Comparison of ENCODE assay signal across 12 mouse cellular contexts in the genomic region with DNA sequence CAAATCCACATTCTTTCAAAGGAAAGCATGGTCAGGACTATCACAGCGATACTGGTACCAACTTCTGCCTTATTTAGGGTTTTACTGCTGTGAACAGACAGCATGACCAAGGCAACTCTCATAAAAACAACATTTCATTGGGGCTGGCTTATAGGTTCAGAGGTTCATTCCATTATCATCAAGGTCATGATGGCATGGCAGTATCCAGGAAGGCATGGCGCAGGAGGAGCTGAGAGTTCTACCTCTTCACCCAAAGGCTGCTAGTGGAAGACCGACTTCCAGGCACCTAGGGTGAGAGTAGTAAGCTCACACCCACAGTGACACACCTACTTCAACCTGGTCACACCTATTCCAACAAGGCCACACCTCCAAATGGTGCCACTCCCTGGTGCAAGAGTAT. TPM values are rescaled to one million over a fixed set of nuclear protein-coding genes. Genes with fewer than 3 reads are reported as not detected.
"Had no signal": no experiment of that assay in that cellular context is flagged by ENCODE, and none has a peak within 500 bp of the region (broad histone marks: within the 10 kb centered on the region; RNA-seq: fewer than 3 reads in every experiment).

No protein-coding gene starts in this region.

RNA-seq across cellular contexts. Expression of gene Speer4d, which starts 2.7 kb away (rescaled TPM):
- polyA plus RNA-seq: neural tube, embryonic 12.5 days; neural tube, embryonic 13.5 days; neural tube, embryonic 14.5 days; neural tube, embryonic 15.5 days; small intestine, adult 2 months; spleen, adult 2 months; stomach, embryonic 15.5 days; stomach, embryonic 16.5 days; stomach, postnatal 0 days; thymus, adult 2 months; thymus, postnatal 0 days; urinary bladder, adult 2 months had no signal

RNA-seq across cellular contexts. Expression of gene Gm21083, which starts 39.1 kb away (rescaled TPM):
- polyA plus RNA-seq: neural tube, embryonic 12.5 days; neural tube, embryonic 13.5 days; neural tube, embryonic 14.5 days; neural tube, embryonic 15.5 days; small intestine, adult 2 months; spleen, adult 2 months; stomach, embryonic 15.5 days; stomach, embryonic 16.5 days; stomach, postnatal 0 days; thymus, adult 2 months had no signal

RNA-seq across cellular contexts. Expression of gene 4930572O03Rik, which starts 40.7 kb away (rescaled TPM):
- polyA plus RNA-seq: neural tube, embryonic 12.5 days; neural tube, embryonic 13.5 days; neural tube, embryonic 14.5 days; neural tube, embryonic 15.5 days; small intestine, adult 2 months; spleen, adult 2 months; stomach, embryonic 15.5 days; stomach, embryonic 16.5 days; stomach, postnatal 0 days; thymus, adult 2 months; thymus, postnatal 0 days; urinary bladder, adult 2 months had no signal
